Mouse (Mus musculus) liver, embryonic 14.5 days (tissue): ENCODE measurements around the gene Pcif1. TPM values are rescaled to one million over a fixed set of nuclear protein-coding genes. Genes with fewer than 3 reads are reported as not detected.
A peak's percentile ranks its signal among the peaks of the same experiment; 100 is the strongest.

ENCODE experiments used
- ATAC-seq: fragments of 200-750 bp; cut with Nextera tagmentation; 2 replicates; pipeline ENCODE4 v1.8.0; 2017; ENCODE audit warnings: moderate number of reproducible peaks, mild to moderate bottlenecking, moderate library complexity; ENCODE audit not compliant: insufficient read depth
- DNase-seq, 3 experiments: peaks; one replicate each; pipeline ENCODE4 v3.0.0-alpha.2; 2012 to 2013; ENCODE audit warnings: low read depth in 3 of 3, low spot score in 3 of 3
- H3K27ac ChIP-seq: fragments of 300-500 bp; sonication (generic); 2 replicates; pipeline ENCODE4 v1.5.1; 2014; ENCODE audit warnings: moderate library complexity, mild to moderate bottlenecking, control low read depth, inconsistent platforms
- H3K27me3 ChIP-seq: fragments of 300-500 bp; sonication (generic); 2 replicates; pipeline ENCODE4 v1.6.1; 2014; ENCODE audit warnings: mild to moderate bottlenecking, low read length, moderate library complexity; ENCODE audit not compliant: control insufficient read depth, insufficient read depth
- H3K36me3 ChIP-seq: fragments of 300-500 bp; sonication (generic); replicated peaks from 2 replicates; pipeline ENCODE4 v1.6.1; 2014; ENCODE audit warnings: low read depth; ENCODE audit not compliant: control insufficient read depth, insufficient read depth
- H3K4me1 ChIP-seq, 2 experiments: fragments of 200-500 bp in 1 of 2; fragments of 300-500 bp in 1 of 2; sonication (generic) in 1 of 2; replicated peaks; 2 replicates each; pipeline ENCODE4 v1.6.1; 2012 to 2014; ENCODE audit warnings: antibody characterized with exemption in 1 of 2, inconsistent platforms in 1 of 2, low read length in 1 of 2; ENCODE audit not compliant: control insufficient read depth in 2 of 2, insufficient read depth in 2 of 2
- H3K4me2 ChIP-seq: fragments of 300-500 bp; sonication (generic); 2 replicates; pipeline ENCODE4 v1.6.1; 2014; ENCODE audit warnings: low read depth, mild to moderate bottlenecking, control low read depth, moderate library complexity
- H3K4me3 ChIP-seq, 2 experiments: fragments of 200-500 bp in 1 of 2; fragments of 300-500 bp in 1 of 2; sonication (generic) in 1 of 2; 2 replicates each; pipeline ENCODE4 v1.5.1; 2012 to 2014; ENCODE audit warnings: low read depth in 2 of 2, low read length in 2 of 2, mild to moderate bottlenecking in 2 of 2, control low read depth in 1 of 2, inconsistent platforms in 1 of 2, moderate library complexity in 1 of 2; ENCODE audit not compliant: insufficient read depth in 1 of 2
- H3K9ac ChIP-seq: fragments of 300-500 bp; sonication (generic); replicated peaks from 2 replicates; pipeline ENCODE4 v1.6.1; 2014; ENCODE audit warnings: mild to moderate bottlenecking, control low read depth, moderate library complexity
- H3K9me3 ChIP-seq: fragments of 300-500 bp; sonication (generic); 2 replicates; pipeline ENCODE4 v1.6.1; 2016; ENCODE audit warnings: low read length, mixed read lengths; ENCODE audit not compliant: control insufficient read depth
- CTCF ChIP-seq: IDR thresholded peaks from 2 replicates; pipeline ENCODE4 v1.5.1; 2016; ENCODE audit warnings: antibody characterized with exemption, low read depth, control low read depth
- EP300 ChIP-seq: IDR thresholded peaks from 2 replicates; pipeline ENCODE4 v1.6.1; 2016; ENCODE audit warnings: antibody characterized with exemption, low read depth
- WGBS: fragments of 180-500 bp; shearing (Covaris S2); extraction: QIAGEN DNeasy Blood & Tissue Kit; methylation state at CpG from one replicate; pipeline ENCODE4 v1.1.7; 2014; ENCODE audit not compliant: insufficient replicate concordance; 5-methylcytosine and 5-hydroxymethylcytosine counted together
- polyA plus RNA-seq, 2 experiments: library from polyadenylated mRNA; depleted of rRNA in 1 of 2; stranded (reverse) in 1 of 2; unstranded in 1 of 2; fragments of >200 nt; fragmentation: Nextera tagmentation in 1 of 2; extraction: Ambion mirVana in 1 of 2; gene quantifications; 2 replicates each; pipeline versions ENCODE4 v1.2.1 to v1.2.3; 2012 to 2014

Pcif1 gene
- polyA plus RNA-seq, 2 experiments: 19.6 to 37.5 TPM

- Histone ChIP-seq H3K36me3 (no peaks in the 10 kb centered on the region), H3K4me3 (peak overlapping the region; percentile 39 to 44), H3K4me2 (peak overlapping the region; percentile 49), H3K4me1 (no peaks in the 10 kb centered on the region; a peak in 2 of 4 replicates), H3K9ac (no peak overlapping the region), H3K27ac (no peak overlapping the region), H3K27me3 (peaks cover 45% of the 10 kb centered on the region), H3K9me3 (no peaks in the 10 kb centered on the region)
- DNase-seq (no peak), ATAC-seq (no peak)
- 2% methylated on average over 42 of the region's 42 CpGs for WGBS
- TF ChIP-seq EP300: no peak
- TF ChIP-seq CTCF: no peak
Measured at GRCm38 (mm10) chr2:164856309-164857100, 22.6 kb upstream of the Pcif1 start.

- peak within 1 kb of the TSS; percentile 49 for H3K4me2 ChIP-seq
- no peaks in the 10 kb centered on the region; a peak in 2 of 4 replicates for H3K4me1 ChIP-seq
- no peak within 1 kb of the TSS for H3K9ac ChIP-seq
- H3K27ac ChIP-seq: no peak within 1 kb of the TSS
- H3K36me3 ChIP-seq: no peaks in the 10 kb centered on the region
- no peaks in the 10 kb centered on the region for H3K9me3 ChIP-seq
- H3K27me3 ChIP-seq: peaks cover 45% of the 10 kb centered on the region
- DNase-seq: no peak
- under 1% methylated on average over 43 of the region's 47 CpGs for WGBS
- H3K4me3 ChIP-seq: peak within 1 kb of the TSS; percentile 39 to 44
- no peak for TF ChIP-seq CTCF
- TF ChIP-seq EP300: no peak
- no peak for ATAC-seq
Measured at GRCm38 (mm10) chr2:164857101-164857821, 21.8 kb upstream of the Pcif1 start, which contains the start of gene Pltp. Gene Pltp, minus strand, starts transcription at chr2:164857711.

GRCm38 (mm10) chr2:164857842-164858553, 21.1 kb upstream of the Pcif1 start:
- H3K27ac ChIP-seq: no peak overlapping the region
- peak overlapping the region in 1 of 2 experiments; percentile 39; a peak in 2 of 4 replicates for H3K4me3 ChIP-seq
- no peaks in the 10 kb centered on the region for H3K36me3 ChIP-seq
- no peak for ATAC-seq
- H3K9ac ChIP-seq: no peak overlapping the region
- H3K4me2 ChIP-seq: peak overlapping the region; percentile 49
- no peaks in the 10 kb centered on the region for H3K9me3 ChIP-seq
- TF ChIP-seq CTCF (no peak), EP300 (no peak)
- WGBS: 8% methylated on average over 19 of the region's 19 CpGs
- H3K27me3 ChIP-seq: peaks cover 45% of the 10 kb centered on the region
- H3K4me1 ChIP-seq: no peaks in the 10 kb centered on the region; a peak in 2 of 4 replicates
- no peak for DNase-seq

- no peak for ATAC-seq
- H3K27ac ChIP-seq: no peak overlapping the region
- 30% methylated on average over 2 of the region's 2 CpGs for WGBS
- H3K4me2 ChIP-seq: peak overlapping the region; percentile 18
- no peak for DNase-seq
- TF ChIP-seq CTCF (no peak), EP300 (no peak)
- no peak overlapping the region for H3K9ac ChIP-seq
- H3K36me3 ChIP-seq: no peaks in the 10 kb centered on the region
- H3K4me1 ChIP-seq: peaks cover 0 to under 1% of the 10 kb centered on the region in 2 experiments; a peak in 2 of 4 replicates
- H3K4me3 ChIP-seq: no peak overlapping the region
- no peaks in the 10 kb centered on the region for H3K9me3 ChIP-seq
- peaks cover 45% of the 10 kb centered on the region for H3K27me3 ChIP-seq
Measured at GRCm38 (mm10) chr2:164859155-164859554, 19.9 kb upstream of the Pcif1 start.
